Mouse (Mus musculus): ENCODE measurements around the gene Fgd2. TPM values are rescaled to one million over a fixed set of nuclear protein-coding genes. Genes with fewer than 3 reads are reported as not detected.
"Not testable (repeated sequence)": the region's sequence is repeated elsewhere in the genome, so short reads cannot be mapped to it uniquely, and the experiment has no call there.

The Fgd2 gene
- 6.3 and 8.9 TPM in 2 replicates for polyA plus RNA-seq (2015; fragmentation: Nextera tagmentation; extraction: Ambion mirVana)

DNA sequence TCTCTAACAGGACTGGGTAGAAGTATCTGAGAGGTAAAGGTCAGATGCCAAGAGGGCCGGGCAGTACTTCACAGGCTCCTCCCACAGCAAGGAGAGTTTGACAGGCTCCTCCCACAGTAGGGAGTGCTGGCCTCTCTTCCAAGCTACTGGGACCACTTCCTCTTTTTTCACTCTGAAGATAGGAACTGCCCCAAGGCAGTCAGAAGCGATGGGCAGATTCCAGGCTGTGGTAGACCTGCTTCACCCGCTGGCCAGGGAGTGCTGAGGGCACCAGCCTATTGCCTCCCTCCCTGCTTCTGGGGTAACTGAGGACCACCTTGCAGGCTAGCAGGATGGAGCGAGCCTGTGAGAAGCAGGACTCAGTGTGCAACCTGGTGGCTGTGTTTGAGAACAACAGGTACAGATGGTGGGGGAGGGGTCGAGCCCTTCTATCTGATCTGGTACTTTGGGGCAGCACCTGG lies at the start of gene Fgd2:
Gene Fgd2, plus strand, starts transcription at position 154 of the 461 bp plus-strand sequence.
- 10% methylated on average over 5 of the region's 5 CpGs for WGBS (ENCODE audit: insufficient replicate concordance)
- peaks cover 21% of the 10 kb centered on the region for H3K4me1 ChIP-seq (ENCODE audit: insufficient read depth)
- no peaks in the 10 kb centered on the region for H3K9me3 ChIP-seq (ENCODE audit: low read length)
- no peaks in the 10 kb centered on the region for H3K36me3 ChIP-seq (replicated peaks; ENCODE audit: insufficient read depth, low read length)
- ATAC-seq (peak; percentile 33; the same call in 1 of the 2 replicates), DNase-seq (no peak)
- no peaks in the 10 kb centered on the region for H3K27me3 ChIP-seq (ENCODE audit: insufficient read depth, low read length)
- peak within 1 kb of the TSS; percentile 36; the same call in 1 of the 2 replicates for H3K27ac ChIP-seq (ENCODE audit: low read depth)
- TF ChIP-seq EP300 (IDR thresholded peaks at IDR 0.05; ENCODE audit: low read depth) (no peak), CTCF (IDR thresholded peaks at IDR 0.05; ENCODE audit: low read depth) (peak; percentile 40)
- peak within 1 kb of the TSS; percentile 47 for H3K4me2 ChIP-seq (ENCODE audit: low read depth, low read length)
- peak within 1 kb of the TSS; percentile 6; the same call in 1 of the 2 replicates for H3K9ac ChIP-seq (replicated peaks)
- peak within 1 kb of the TSS; percentile 22 for H3K4me3 ChIP-seq (ENCODE audit: low read depth, low read length)

DNA sequence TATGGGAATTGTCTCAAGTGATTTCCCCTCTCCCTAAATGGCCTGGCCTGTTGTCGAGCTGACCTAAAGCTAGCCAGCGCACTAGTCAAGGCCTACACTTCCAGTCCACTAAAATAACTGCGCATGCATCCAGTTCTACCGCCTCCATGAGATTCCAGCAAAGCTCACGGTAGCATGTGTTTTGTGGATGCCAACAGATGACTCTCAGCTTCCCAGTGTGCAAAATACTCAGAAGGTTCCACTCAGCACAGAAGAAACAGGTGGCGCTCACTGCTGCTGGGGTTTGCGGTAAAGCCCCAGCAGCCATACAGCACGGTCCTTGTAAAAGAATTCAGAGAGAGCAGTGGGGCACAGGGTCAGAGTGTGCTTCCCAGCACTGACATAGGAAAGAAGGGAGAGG lies 49.1 kb upstream of the Fgd2 start:
- H3K36me3 ChIP-seq (replicated peaks; ENCODE audit: insufficient read depth, low read length) = no peaks in the 10 kb centered on the region
- H3K4me2 ChIP-seq (ENCODE audit: low read depth, low read length) = no peak overlapping the region
- H3K4me1 ChIP-seq (ENCODE audit: insufficient read depth) = no peaks in the 10 kb centered on the region
- TF ChIP-seq EP300 (IDR thresholded peaks at IDR 0.05; ENCODE audit: low read depth) (no peak), CTCF (IDR thresholded peaks at IDR 0.05; ENCODE audit: low read depth) (no peak)
- H3K4me3 ChIP-seq (ENCODE audit: low read depth, low read length) = no peak overlapping the region
- no peak for DNase-seq
- no peak for ATAC-seq
- 84% methylated on average over 8 of the region's 8 CpGs for WGBS (ENCODE audit: insufficient replicate concordance)
- no peaks in the 10 kb centered on the region for H3K27me3 ChIP-seq (ENCODE audit: insufficient read depth, low read length)
- H3K27ac ChIP-seq (ENCODE audit: low read depth) = no peak overlapping the region
- no peak overlapping the region for H3K9ac ChIP-seq (replicated peaks)
- peaks cover 3% of the 10 kb centered on the region; the same call in 1 of the 2 replicates for H3K9me3 ChIP-seq (ENCODE audit: low read length)

DNA sequence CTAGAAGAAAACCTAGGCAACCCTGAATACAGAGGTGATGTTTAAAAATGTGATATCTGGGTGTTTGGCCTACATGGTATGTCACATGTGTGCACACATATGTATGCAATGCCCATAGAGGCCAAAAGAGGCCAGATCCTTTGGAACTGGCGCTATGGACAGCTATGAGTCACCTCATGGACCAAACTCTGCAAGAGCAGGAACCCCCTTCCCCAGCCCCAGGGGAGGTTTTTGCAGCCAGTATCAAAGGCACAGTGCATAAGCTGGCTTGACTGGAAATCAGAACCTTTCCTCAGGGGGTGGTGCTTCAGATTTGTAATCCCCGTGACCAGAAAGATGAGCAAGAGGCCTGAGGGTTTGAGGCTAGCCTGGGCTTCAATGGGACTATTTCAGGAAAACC lies 48.6 kb upstream of the Fgd2 start:
- no peak overlapping the region for H3K4me2 ChIP-seq (ENCODE audit: low read depth, low read length)
- DNase-seq (no peak), ATAC-seq (no peak)
- H3K27me3 ChIP-seq (ENCODE audit: insufficient read depth, low read length) = no peaks in the 10 kb centered on the region
- no peak overlapping the region for H3K9ac ChIP-seq (replicated peaks)
- H3K4me1 ChIP-seq (ENCODE audit: insufficient read depth) = no peaks in the 10 kb centered on the region
- no peaks in the 10 kb centered on the region for H3K36me3 ChIP-seq (replicated peaks; ENCODE audit: insufficient read depth, low read length)
- TF ChIP-seq EP300 (IDR thresholded peaks at IDR 0.05; ENCODE audit: low read depth) (no peak), CTCF (IDR thresholded peaks at IDR 0.05; ENCODE audit: low read depth) (no peak)
- H3K9me3 ChIP-seq (ENCODE audit: low read length) = peaks cover 3% of the 10 kb centered on the region; the same call in 1 of the 2 replicates
- no peak overlapping the region for H3K27ac ChIP-seq (ENCODE audit: low read depth)
- WGBS (ENCODE audit: insufficient replicate concordance) = 86% methylated on average over 2 of the region's 2 CpGs
- no peak overlapping the region for H3K4me3 ChIP-seq (ENCODE audit: low read depth, low read length)

DNA sequence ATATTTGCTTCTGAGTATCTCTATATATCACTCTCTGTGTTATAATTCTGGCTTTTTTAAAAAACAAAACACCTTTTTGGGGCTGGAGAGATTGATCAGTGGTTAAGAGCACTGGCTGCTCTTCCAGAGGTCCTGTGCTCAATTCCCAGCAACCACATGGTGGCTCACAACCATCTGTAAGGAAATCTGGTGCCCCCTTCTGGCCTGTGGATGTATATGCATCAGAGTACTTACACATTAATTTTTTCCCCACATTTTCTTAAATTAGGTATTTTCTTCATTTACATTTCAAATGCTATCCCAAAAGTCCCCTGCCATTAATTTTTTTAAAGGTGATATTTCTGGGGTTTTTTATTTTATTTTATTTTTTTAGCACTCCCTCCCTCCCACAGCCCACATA lies 47.4 kb upstream of the Fgd2 start:
- Histone ChIP-seq H3K4me2 (ENCODE audit: low read depth, low read length) (no peak overlapping the region), H3K27me3 (ENCODE audit: insufficient read depth, low read length) (no peaks in the 10 kb centered on the region), H3K27ac (ENCODE audit: low read depth) (no peak overlapping the region), H3K9me3 (ENCODE audit: low read length) (peaks cover 3% of the 10 kb centered on the region; the same call in 1 of the 2 replicates), H3K4me1 (ENCODE audit: insufficient read depth) (no peaks in the 10 kb centered on the region), H3K4me3 (ENCODE audit: low read depth, low read length) (no peak overlapping the region), H3K9ac (replicated peaks) (no peak overlapping the region), H3K36me3 (replicated peaks; ENCODE audit: insufficient read depth, low read length) (no peaks in the 10 kb centered on the region)
- DNase-seq = no peak
- TF ChIP-seq EP300 (IDR thresholded peaks at IDR 0.05; ENCODE audit: low read depth) (no peak), CTCF (IDR thresholded peaks at IDR 0.05; ENCODE audit: low read depth) (peak; percentile 48)
- no peak for ATAC-seq

DNA sequence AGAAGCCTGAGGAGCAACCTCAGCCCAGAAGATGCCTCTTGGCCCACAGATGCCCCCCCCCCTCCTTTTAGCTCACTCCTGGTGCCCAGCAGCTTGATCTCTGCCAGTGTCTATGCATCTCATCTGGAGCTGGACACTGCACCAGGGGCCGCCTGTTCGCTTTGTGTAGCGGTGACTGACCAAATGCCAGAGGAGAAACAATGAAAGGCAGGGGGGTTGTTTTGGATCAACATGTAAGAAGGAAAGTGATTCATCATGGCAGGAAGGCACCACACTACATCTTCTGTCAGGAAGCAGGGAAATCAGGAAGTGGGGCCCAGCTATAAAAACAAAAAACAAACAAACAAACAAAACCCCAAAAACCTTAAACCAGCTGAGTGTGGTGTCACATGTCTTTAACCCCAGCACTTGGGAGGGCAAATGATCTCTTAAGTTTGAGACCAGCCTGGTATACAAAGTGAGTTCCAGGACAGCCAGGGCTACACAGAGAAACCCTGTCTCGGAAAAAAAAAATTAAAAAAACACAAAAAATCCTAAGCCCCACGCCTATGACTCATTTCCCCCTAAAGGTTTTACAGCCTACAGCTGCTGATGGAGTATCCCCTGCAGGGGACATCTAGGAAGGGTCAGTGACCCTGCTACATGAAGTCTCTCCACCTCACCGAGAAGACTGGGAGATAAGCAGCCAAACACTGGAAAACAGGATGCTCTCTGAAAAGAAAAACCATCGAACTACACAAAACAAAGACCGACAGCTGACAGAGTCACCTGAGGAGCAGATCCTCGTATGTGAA lies 44.8 kb upstream of the Fgd2 start:
- no peaks in the 10 kb centered on the region for H3K27me3 ChIP-seq (ENCODE audit: insufficient read depth, low read length)
- no peak overlapping the region for H3K4me3 ChIP-seq (ENCODE audit: low read depth, low read length)
- H3K9me3 ChIP-seq (ENCODE audit: low read length) = peaks cover 3% of the 10 kb centered on the region; the same call in 1 of the 2 replicates
- no peak overlapping the region for H3K9ac ChIP-seq (replicated peaks)
- no peaks in the 10 kb centered on the region; the same call in 1 of the 2 replicates for H3K4me1 ChIP-seq (ENCODE audit: insufficient read depth)
- H3K27ac ChIP-seq (ENCODE audit: low read depth) = peak overlapping the region; percentile 70
- DNase-seq = no peak
- H3K4me2 ChIP-seq (ENCODE audit: low read depth, low read length) = no peak overlapping the region
- TF ChIP-seq CTCF (IDR thresholded peaks at IDR 0.05; ENCODE audit: low read depth) = no peak
- TF ChIP-seq EP300 (IDR thresholded peaks at IDR 0.05; ENCODE audit: low read depth) = no peak
- no peaks in the 10 kb centered on the region for H3K36me3 ChIP-seq (replicated peaks; ENCODE audit: insufficient read depth, low read length)
- 59% methylated on average over 9 of the region's 9 CpGs for WGBS (ENCODE audit: insufficient replicate concordance)
- ATAC-seq = peak; percentile 36; the same call in 1 of the 2 replicates

DNA sequence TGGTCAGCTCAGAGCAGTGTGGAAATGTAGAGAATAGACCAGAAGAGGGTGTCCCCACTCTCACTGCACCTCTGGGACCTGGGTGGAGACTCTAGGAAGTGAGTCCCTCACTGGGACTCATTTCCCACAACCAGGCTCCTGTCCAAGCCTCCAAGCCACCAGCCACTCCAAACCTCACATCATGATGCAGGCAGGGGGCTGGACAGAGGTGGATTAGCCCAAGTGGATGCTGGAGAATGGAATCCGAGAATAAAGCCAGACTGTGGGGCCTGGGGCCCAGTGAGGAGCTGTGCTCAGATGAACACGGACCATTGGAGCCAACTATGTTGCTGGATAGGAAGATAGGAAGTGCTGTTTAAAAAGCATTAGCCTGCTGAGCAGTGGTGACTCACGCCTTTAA lies 43.8 kb upstream of the Fgd2 start:
- Histone ChIP-seq H3K27me3 (ENCODE audit: insufficient read depth, low read length) (0 out of 2 replicates have a peak, but pooled peaks cover 2% of the 10 kb centered on the region), H3K36me3 (replicated peaks; ENCODE audit: insufficient read depth, low read length) (no peaks in the 10 kb centered on the region), H3K9ac (replicated peaks) (no peak overlapping the region), H3K27ac (ENCODE audit: low read depth) (peak overlapping the region; percentile 70; the same call in 1 of the 2 replicates), H3K4me1 (ENCODE audit: insufficient read depth) (no peaks in the 10 kb centered on the region; the same call in 1 of the 2 replicates), H3K4me2 (ENCODE audit: low read depth, low read length) (no peak overlapping the region), H3K9me3 (ENCODE audit: low read length) (peaks cover 3% of the 10 kb centered on the region; the same call in 1 of the 2 replicates), H3K4me3 (ENCODE audit: low read depth, low read length) (no peak overlapping the region)
- ATAC-seq (no peak), DNase-seq (no peak)
- no peak for TF ChIP-seq CTCF (IDR thresholded peaks at IDR 0.05; ENCODE audit: low read depth)
- TF ChIP-seq EP300 (IDR thresholded peaks at IDR 0.05; ENCODE audit: low read depth) = no peak
- 57% methylated on average over 3 of the region's 3 CpGs for WGBS (ENCODE audit: insufficient replicate concordance)

DNA sequence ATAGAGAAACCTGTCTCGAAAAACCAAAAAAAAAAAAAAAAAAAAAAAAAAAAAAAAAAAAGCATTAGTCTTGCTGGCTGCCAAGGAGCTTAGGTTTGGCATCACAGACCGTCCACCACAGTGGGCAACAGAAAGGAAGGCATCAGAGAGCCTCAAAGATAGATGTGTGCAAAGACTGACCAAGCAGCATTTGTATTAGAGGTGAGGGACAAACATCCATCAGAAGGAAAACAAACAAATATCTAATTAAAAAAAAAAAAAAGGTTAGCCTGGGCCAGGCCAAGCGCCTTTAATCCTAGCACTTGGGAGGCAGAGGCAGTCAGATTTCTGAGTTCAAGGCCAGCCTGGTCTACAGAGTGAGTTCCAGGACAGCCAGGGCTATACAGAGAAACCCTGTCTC lies 43.3 kb upstream of the Fgd2 start, which contains the start of gene Pi16:
Gene Pi16, plus strand, starts transcription at position 301 of the 400 bp plus-strand sequence.
- not testable (repeated sequence) for ATAC-seq
- WGBS (ENCODE audit: insufficient replicate concordance) = 78% methylated on average over 3 of the region's 3 CpGs

More for the DNA sequence above, 43.3 kb upstream of the Fgd2 start, which contains the start of gene Pi16:
- H3K27me3 ChIP-seq (ENCODE audit: insufficient read depth, low read length); H3K4me1 ChIP-seq (ENCODE audit: insufficient read depth); H3K36me3 ChIP-seq (replicated peaks; ENCODE audit: insufficient read depth, low read length); H3K4me2 ChIP-seq (ENCODE audit: low read depth, low read length); H3K9me3 ChIP-seq (ENCODE audit: low read length); H3K9ac ChIP-seq (replicated peaks); DNase-seq; H3K4me3 ChIP-seq (ENCODE audit: low read depth, low read length): not testable (repeated sequence)
- peak within 1 kb of the TSS; percentile 70; the same call in 1 of the 2 replicates for H3K27ac ChIP-seq (ENCODE audit: low read depth)

Data from liver, postnatal 0 days (tissue).